Mouse (Mus musculus) olfactory bulb, adult 2 months (tissue): ENCODE results near the gene Otogl. TPM values are rescaled to one million over a fixed set of nuclear protein-coding genes. Genes with fewer than 3 reads are reported as not detected.

Source experiments
- H3K27ac ChIP-seq: fragments of 200-500 bp; 2 replicates; pipeline ENCODE4 v1.5.1; 2012; ENCODE audit warnings: low read depth, low read length; ENCODE audit not compliant: insufficient read depth
- H3K4me1 ChIP-seq: fragments of 200-500 bp; 2 replicates; pipeline ENCODE4 v1.6.1; 2012; ENCODE audit warnings: low read length; ENCODE audit not compliant: control insufficient read depth, insufficient read depth
- H3K4me3 ChIP-seq: fragments of 200-500 bp; 2 replicates; pipeline ENCODE4 v1.5.1; 2012; ENCODE audit warnings: mild to moderate bottlenecking, low read depth, low read length, moderate library complexity; ENCODE audit not compliant: insufficient read depth
- CTCF ChIP-seq: fragments of 200-500 bp; IDR thresholded peaks from 2 replicates; pipeline ENCODE4 v1.5.1; 2012; ENCODE audit warnings: low read depth, mild to moderate bottlenecking, low read length, moderate library complexity; ENCODE audit not compliant: insufficient read depth
- POLR2A ChIP-seq: fragments of 200-500 bp; IDR thresholded peaks from 2 replicates; pipeline ENCODE4 v1.6.1; 2012; ENCODE audit warnings: mild to moderate bottlenecking, low read depth, low read length, moderate library complexity; ENCODE audit not compliant: insufficient read depth
- WGBS: fragments of 180-500 bp; shearing (Covaris S2); methylation state at CpG from one replicate; pipeline ENCODE4 v1.1.7; 2018; 5-methylcytosine and 5-hydroxymethylcytosine counted together
- polyA plus RNA-seq: library from polyadenylated mRNA; stranded (reverse); fragments of >200 nt; gene quantifications from 2 replicates; pipeline ENCODE4 v1.2.4, GENCODE M21; 2012; ENCODE audit warnings: low replicate concordance; ENCODE audit not compliant: missing spikeins, insufficient read depth, insufficient read length

The Otogl gene
- polyA plus RNA-seq, result not detected in 2 replicates

DNA sequence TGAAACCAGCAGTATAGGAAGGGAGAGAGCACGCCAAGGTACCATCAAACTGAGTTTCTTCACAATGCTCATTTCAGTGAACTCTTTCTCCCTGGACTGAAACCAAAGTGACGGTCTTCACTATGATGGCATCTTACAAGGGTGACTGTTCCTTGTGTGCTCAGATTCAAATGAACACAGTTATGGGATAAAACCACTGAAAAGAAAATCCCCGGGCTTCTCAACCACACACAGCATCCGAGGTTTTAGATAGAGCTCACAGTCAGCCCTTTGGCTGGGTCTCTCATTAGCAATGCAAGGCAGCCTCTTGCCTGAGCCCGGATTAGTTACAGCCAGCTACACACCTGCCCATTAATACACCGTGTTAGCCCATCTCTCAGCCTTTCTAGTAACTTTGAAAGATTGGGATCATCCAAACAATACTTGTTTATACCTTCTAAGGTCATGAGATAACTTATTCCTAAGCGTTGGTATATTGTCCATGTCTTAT is at the start of gene Otogl:
Otogl (minus strand) TSS at position 51 of the 490 bp plus-strand sequence.
- TF ChIP-seq POLR2A (no peak), CTCF (no peak)
- 50% methylated on average over 7 of the region's 7 CpGs for WGBS
- Histone ChIP-seq H3K4me3 (no peak within 1 kb of the TSS), H3K27ac (no peak within 1 kb of the TSS), H3K4me1 (no peaks in the 10 kb centered on the region)

GRCm38 (mm10) chr10:107956588-107956987 is 44.7 kb upstream of the Otogl start:
- TF ChIP-seq POLR2A (no peak), CTCF (no peak)
- Histone ChIP-seq H3K27ac (no peak overlapping the region), H3K4me1 (no peaks in the 10 kb centered on the region), H3K4me3 (no peak overlapping the region)
- WGBS, result 89% methylated on average over 5 of the region's 5 CpGs

- H3K4me3 ChIP-seq, result no peak overlapping the region
- H3K4me1 ChIP-seq, result no peaks in the 10 kb centered on the region
- 28% methylated on average over 6 of the region's 6 CpGs for WGBS
- TF ChIP-seq CTCF (no peak), POLR2A (no peak)
- no peak overlapping the region for H3K27ac ChIP-seq
These were observed 42.5 kb upstream of the Otogl start for GRCm38 (mm10) chr10:107954444-107954843.

GRCm38 (mm10) chr10:107951596-107951995 is 39.7 kb upstream of the Otogl start:
- WGBS, result 89% methylated on average over 6 of the region's 6 CpGs
- TF ChIP-seq CTCF (no peak), POLR2A (no peak)
- Histone ChIP-seq H3K27ac (no peak overlapping the region), H3K4me3 (no peak overlapping the region), H3K4me1 (no peaks in the 10 kb centered on the region)

DNA sequence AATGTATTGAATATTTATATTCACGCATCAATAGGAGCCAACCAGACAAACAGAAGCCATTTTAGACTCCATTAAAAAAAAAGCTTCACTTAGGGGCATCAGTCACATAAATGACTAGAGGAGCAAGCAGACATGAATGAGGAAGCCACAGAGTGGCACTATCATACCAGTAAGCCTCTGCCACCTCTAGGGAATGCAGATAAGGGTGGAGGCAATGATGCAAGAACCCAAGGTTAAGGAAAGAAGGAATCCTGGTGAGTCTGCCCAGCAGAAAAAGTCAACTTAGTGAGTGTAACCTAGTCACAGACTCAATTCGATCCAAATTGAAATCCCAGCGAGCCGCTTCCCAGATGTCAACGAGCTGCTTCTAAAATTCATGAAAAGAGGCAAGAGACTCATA is 38.0 kb upstream of the Otogl start:
- H3K4me3 ChIP-seq, result no peak overlapping the region
- WGBS, result 92% methylated on average over 5 of the region's 5 CpGs
- H3K4me1 ChIP-seq, result no peaks in the 10 kb centered on the region
- TF ChIP-seq CTCF (no peak), POLR2A (no peak)
- H3K27ac ChIP-seq, result no peak overlapping the region

GRCm38 (mm10) chr10:107948647-107949046 is 36.7 kb upstream of the Otogl start:
- H3K27ac ChIP-seq, result no peak overlapping the region
- H3K4me1 ChIP-seq, result no peaks in the 10 kb centered on the region
- TF ChIP-seq CTCF (no peak), POLR2A (no peak)
- 53% methylated on average over 8 of the region's 8 CpGs for WGBS
- H3K4me3 ChIP-seq, result no peak overlapping the region

- TF ChIP-seq CTCF, result no peak
- TF ChIP-seq POLR2A, result no peak
- WGBS, result 58% methylated on average over 1 of the region's 1 CpGs
- Histone ChIP-seq H3K27ac (no peak overlapping the region), H3K4me3 (no peak overlapping the region), H3K4me1 (no peaks in the 10 kb centered on the region)
These were observed 36.1 kb upstream of the Otogl start for GRCm38 (mm10) chr10:107948038-107948437.

DNA sequence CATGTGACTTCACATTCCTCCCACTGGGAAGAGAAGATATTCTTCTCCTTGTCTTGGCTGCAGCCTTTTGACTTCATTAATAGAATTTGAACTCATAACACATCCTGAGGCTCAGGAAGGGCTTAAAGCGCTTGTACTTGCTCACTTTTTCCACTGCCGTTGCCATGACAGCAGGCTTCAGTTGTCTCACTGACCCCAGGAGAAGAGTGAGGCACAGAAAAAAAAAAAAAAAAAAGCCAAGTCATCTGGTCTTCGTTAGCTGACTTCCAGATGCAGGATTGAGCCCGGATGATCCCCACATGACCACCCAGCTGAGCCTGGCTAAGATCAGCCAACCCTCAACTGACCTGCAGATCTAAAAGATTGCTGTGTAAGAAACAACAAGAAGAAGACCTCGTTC is 34.4 kb upstream of the Otogl start:
- 72% methylated on average over 5 of the region's 5 CpGs for WGBS
- H3K4me1 ChIP-seq, result no peaks in the 10 kb centered on the region
- no peak overlapping the region for H3K4me3 ChIP-seq
- no peak overlapping the region for H3K27ac ChIP-seq
- no peak for TF ChIP-seq POLR2A
- TF ChIP-seq CTCF, result no peak

GRCm38 (mm10) chr10:107943859-107944258 is 31.9 kb upstream of the Otogl start:
- 65% methylated on average over 3 of the region's 3 CpGs for WGBS
- Histone ChIP-seq H3K4me3 (no peak overlapping the region), H3K4me1 (no peaks in the 10 kb centered on the region), H3K27ac (no peak overlapping the region)
- no peak for TF ChIP-seq POLR2A
- TF ChIP-seq CTCF, result no peak
